Comparison of ENCODE assay signal across 9 mouse cellular contexts in the genomic region with DNA sequence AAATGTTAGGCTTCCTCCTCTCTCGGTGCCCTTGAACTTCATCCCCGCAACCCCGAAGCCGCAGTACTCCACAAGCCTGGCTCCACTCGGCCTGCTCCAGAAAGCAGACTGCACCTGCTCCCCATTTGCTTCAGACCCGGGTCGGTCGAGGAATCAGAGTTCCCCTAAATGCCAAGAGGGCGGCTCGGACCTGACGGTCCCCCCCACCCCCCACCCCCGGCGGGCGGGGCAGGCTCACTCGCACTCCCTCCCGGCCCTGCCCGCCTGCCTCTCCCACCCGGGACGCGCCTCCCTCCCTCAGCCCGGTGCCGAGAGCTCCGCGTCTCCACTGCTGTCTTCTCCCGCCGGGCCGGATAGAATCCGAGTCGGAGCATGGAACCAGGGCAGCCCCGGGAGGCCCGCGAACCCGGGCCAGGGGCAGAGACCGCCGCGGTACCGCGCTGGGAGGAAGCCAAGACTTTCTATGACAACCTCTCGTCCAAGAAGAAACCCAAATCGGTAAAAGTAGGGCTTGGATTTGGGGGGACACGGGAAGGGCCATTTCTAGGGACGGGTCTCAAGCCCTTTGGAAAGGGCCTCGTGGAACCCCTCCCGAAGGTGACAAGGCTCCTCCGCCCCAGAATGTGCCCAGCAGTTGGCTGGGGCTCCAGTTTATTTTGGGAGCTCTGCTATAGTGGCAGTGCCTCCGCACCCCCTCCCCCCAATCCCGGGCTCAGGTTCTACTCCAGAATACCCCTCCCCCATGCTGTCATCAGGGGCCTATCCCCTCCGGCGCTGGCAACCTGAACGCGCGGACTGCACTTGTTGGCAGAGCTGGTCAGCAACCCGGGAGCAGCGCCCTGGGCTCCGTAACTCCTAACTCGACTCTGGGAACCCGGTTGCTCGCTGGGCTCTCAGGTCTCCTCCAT. TPM values are rescaled to one million over a fixed set of nuclear protein-coding genes. Genes with fewer than 3 reads are reported as not detected.
A peak's percentile ranks its signal among the peaks of the same experiment; 100 is the strongest.
DNase-seq lines count a peak whose midpoint lies in the region; ATAC-seq and TF ChIP-seq lines count a peak whose summit lies in the region.
"Had no signal": no experiment of that assay in that cellular context is flagged by ENCODE, and none has a peak within 500 bp of the region (broad histone marks: within the 10 kb centered on the region; RNA-seq: fewer than 3 reads in every experiment).

A gene (plus strand): TSS at position 319 of the 908 bp plus-strand sequence.

- no peak for TF ChIP-seq POLR2A in cortical plate, adult 2 months (IDR thresholded peaks at IDR 0.05; ENCODE audit: extremely low read depth, insufficient read depth, low read length)
- no peak for TF ChIP-seq POLR2A in olfactory bulb, adult 2 months (IDR thresholded peaks at IDR 0.05; ENCODE audit: insufficient read depth, low read depth, low read length)

- peak; percentile 49 for DNase-seq in right cerebral cortex, adult 18-20 months
- no peak for DNase-seq in right cerebral cortex, postnatal 25 days
- peak; percentile 98 for DNase-seq in heart, adult 11 months
- DNase-seq in liver, embryonic 13.5 days = no peak
- DNase-seq in thymus, postnatal 25 days = no peak

- H3K9ac ChIP-seq in intestine, embryonic 16.5 days (ENCODE audit: low read depth, low read length) = peak within 1 kb of the TSS; percentile 50
- H3K9ac ChIP-seq in liver, embryonic 13.5 days = no peak within 1 kb of the TSS

- H3K27ac ChIP-seq in cortical plate, adult 2 months (ENCODE audit: insufficient read depth, low read length) = no peak within 1 kb of the TSS
- no peak within 1 kb of the TSS for H3K27ac ChIP-seq in intestine, embryonic 16.5 days (ENCODE audit: low read length)
- H3K27ac ChIP-seq in liver, embryonic 13.5 days = no peak within 1 kb of the TSS
- peak within 1 kb of the TSS; percentile 61; the same call in 1 of the 2 replicates for H3K27ac ChIP-seq in olfactory bulb, adult 2 months (ENCODE audit: insufficient read depth, low read depth, low read length)

- peaks cover 26% of the 10 kb centered on the region for H3K27me3 ChIP-seq in intestine, embryonic 16.5 days (replicated peaks; ENCODE audit: control insufficient read depth, insufficient read depth, low read length)
- H3K27me3 ChIP-seq in liver, embryonic 13.5 days = peaks cover 83% of the 10 kb centered on the region

- ATAC-seq in intestine, embryonic 16.5 days = peak; percentile 68
- ATAC-seq in liver, embryonic 13.5 days (ENCODE audit: low read depth) = no peak

- WGBS in intestine, embryonic 16.5 days = 2% methylated on average over 57 of the region's 58 CpGs
- 3% methylated on average over 58 of the region's 58 CpGs for WGBS in liver, embryonic 13.5 days (ENCODE audit: insufficient replicate concordance)
- WGBS in olfactory bulb, adult 2 months = 4% methylated on average over 58 of the region's 58 CpGs

- H3K4me1 ChIP-seq in cortical plate, adult 2 months (ENCODE audit: control insufficient read depth, insufficient read depth, low read length) = no peaks in the 10 kb centered on the region
- H3K4me1 ChIP-seq in intestine, embryonic 16.5 days (ENCODE audit: control insufficient read depth, insufficient read depth, low read length) = peaks cover 10% of the 10 kb centered on the region
- peaks cover 7% of the 10 kb centered on the region for H3K4me1 ChIP-seq in liver, embryonic 13.5 days (replicated peaks)
- H3K4me1 ChIP-seq in olfactory bulb, adult 2 months (ENCODE audit: control insufficient read depth, insufficient read depth, low read length) = peaks cover 17% of the 10 kb centered on the region

- H3K36me3 ChIP-seq in intestine, embryonic 16.5 days (ENCODE audit: control insufficient read depth, insufficient read depth, low read length) = no peaks in the 10 kb centered on the region
- no peaks in the 10 kb centered on the region for H3K36me3 ChIP-seq in liver, embryonic 13.5 days
- H3K36me3 ChIP-seq: G1E had no signal

- no peak for TF ChIP-seq CTCF in cortical plate, adult 2 months (IDR thresholded peaks at IDR 0.05; ENCODE audit: extremely low read depth, insufficient read depth, low read length)
- TF ChIP-seq CTCF in olfactory bulb, adult 2 months (IDR thresholded peaks at IDR 0.05; ENCODE audit: insufficient read depth, low read depth, low read length) = no peak

- H3K9me3 ChIP-seq in intestine, embryonic 16.5 days (ENCODE audit: control insufficient read depth, low read length) = no peaks in the 10 kb centered on the region
- no peaks in the 10 kb centered on the region for H3K9me3 ChIP-seq in liver, embryonic 13.5 days (replicated peaks)
- H3K9me3 ChIP-seq: G1E had no signal

- H3K4me2 ChIP-seq in intestine, embryonic 16.5 days (ENCODE audit: low read depth, low read length) = peak within 1 kb of the TSS; percentile 88
- peak within 1 kb of the TSS; percentile 52 for H3K4me2 ChIP-seq in liver, embryonic 13.5 days

- H3K4me3 ChIP-seq in cortical plate, adult 2 months (ENCODE audit: insufficient read depth, low read length) = peak within 1 kb of the TSS; percentile 14
- peak within 1 kb of the TSS; percentile 44 for H3K4me3 ChIP-seq in intestine, embryonic 16.5 days (ENCODE audit: low read length)
- H3K4me3 ChIP-seq in liver, embryonic 13.5 days (replicated peaks) = peak within 1 kb of the TSS; percentile 32
- H3K4me3 ChIP-seq in olfactory bulb, adult 2 months (ENCODE audit: insufficient read depth, low read depth, low read length) = peak within 1 kb of the TSS; percentile 61

RNA-seq across cellular contexts. Expression of the gene that starts here (rescaled TPM):
- 3.3 and 3.7 TPM in 2 replicates for polyA plus RNA-seq in cortical plate, adult 2 months (2012; rRNA removed)
- not detected in 2 replicates for polyA plus RNA-seq in intestine, embryonic 16.5 days (2015; fragmentation: Nextera tagmentation; extraction: Ambion mirVana)
- polyA plus RNA-seq in liver, embryonic 13.5 days (2015; fragmentation: Nextera tagmentation; extraction: Ambion mirVana) = not detected in 2 replicates
- not detected in 2 replicates for polyA plus RNA-seq in olfactory bulb, adult 2 months (2012; ENCODE audit: insufficient read depth, insufficient read length, low replicate concordance, missing spikeins)
- polyA plus RNA-seq: G1E had no signal

Comparison
In these comparisons a context has a peak if more than half of its experiments do, and no peak if none do; other contexts are left out.
1. DNase-seq: peak in right cerebral cortex, adult 18-20 months (single experiment) and heart, adult 11 months (single experiment); none in right cerebral cortex, postnatal 25 days (single experiment), liver, embryonic 13.5 days (single experiment) and thymus, postnatal 25 days (single experiment).
2. Peak in ATAC-seq, H3K4me3 ChIP-seq, H3K9ac ChIP-seq and H3K4me2 ChIP-seq in intestine, embryonic 16.5 days; RNA of the gene not detected or under 1 TPM.
3. Peak in every context shown above with its lines, with median percentiles within 50 percentile points of each other: H3K4me3 ChIP-seq.